Mouse (Mus musculus) left cerebral cortex, adult 18-20 months (tissue): ENCODE results near the gene Tbc1d17. TPM values are rescaled to one million over a fixed set of nuclear protein-coding genes. Genes with fewer than 3 reads are reported as not detected.

Experiments used
- DNase-seq, 2 experiments: peaks; one replicate each; pipeline ENCODE4 v3.0.0; 2021 to 2022; ENCODE audit warnings: low spot score in 2 of 2, mixed read lengths in 1 of 2
- total RNA-seq, 2 experiments: library from RNA; stranded (reverse); gene quantifications; 2 replicates each; pipeline ENCODE4 v1.2.3; 2021

Gene Tbc1d17
- total RNA-seq, 2 experiments from 2014 or later, result 70.4 to 89.3 TPM

GRCm38 (mm10) chr7:44869697-44870528 lies 21.0 kb upstream of the Tbc1d17 start, which contains the start of gene Ptov1:
Ptov1 (minus strand) TSS chr7:44869788.
- DNase-seq, result peak; percentile 90 to 96

GRCm38 (mm10) chr7:44868919-44869696 lies 20.2 kb upstream of the Tbc1d17 start:
- peak; percentile 55 to 57 for DNase-seq

- DNase-seq, result no peak
These were observed 19.6 kb upstream of the Tbc1d17 start for GRCm38 (mm10) chr7:44868465-44868864.

- DNase-seq, result no peak
These were observed 18.9 kb upstream of the Tbc1d17 start for GRCm38 (mm10) chr7:44867802-44868201.

- no peak for DNase-seq
These were observed 18.3 kb upstream of the Tbc1d17 start for GRCm38 (mm10) chr7:44867010-44867702.

GRCm38 (mm10) chr7:44866276-44867009 lies 17.6 kb upstream of the Tbc1d17 start:
- DNase-seq, result no peak

- DNase-seq, result no peak
These were observed 16.0 kb upstream of the Tbc1d17 start for GRCm38 (mm10) chr7:44864595-44865542.

- no peak for DNase-seq
These were observed 15.2 kb upstream of the Tbc1d17 start for GRCm38 (mm10) chr7:44863982-44864494.

DNA sequence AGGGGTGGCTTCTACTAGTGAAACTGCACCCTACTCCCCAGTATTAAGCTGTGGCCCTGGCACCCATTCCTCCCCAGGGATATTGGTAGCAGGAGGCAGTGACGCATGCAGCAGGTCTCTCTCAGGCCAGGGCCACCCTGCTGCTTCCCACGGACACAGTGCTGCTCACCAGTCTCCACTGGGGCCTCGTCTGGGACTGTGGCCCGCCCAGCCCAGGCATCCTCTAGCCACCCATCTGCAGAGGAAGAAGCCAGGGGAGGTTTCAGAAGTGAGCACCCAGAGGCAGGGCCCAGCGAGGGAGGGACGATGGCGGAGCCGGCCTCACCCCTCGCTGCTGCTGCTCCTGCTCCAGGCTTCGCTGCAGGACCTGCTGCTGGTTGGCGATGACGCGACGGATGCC lies 14.3 kb upstream of the Tbc1d17 start:
- DNase-seq, result no peak

DNA sequence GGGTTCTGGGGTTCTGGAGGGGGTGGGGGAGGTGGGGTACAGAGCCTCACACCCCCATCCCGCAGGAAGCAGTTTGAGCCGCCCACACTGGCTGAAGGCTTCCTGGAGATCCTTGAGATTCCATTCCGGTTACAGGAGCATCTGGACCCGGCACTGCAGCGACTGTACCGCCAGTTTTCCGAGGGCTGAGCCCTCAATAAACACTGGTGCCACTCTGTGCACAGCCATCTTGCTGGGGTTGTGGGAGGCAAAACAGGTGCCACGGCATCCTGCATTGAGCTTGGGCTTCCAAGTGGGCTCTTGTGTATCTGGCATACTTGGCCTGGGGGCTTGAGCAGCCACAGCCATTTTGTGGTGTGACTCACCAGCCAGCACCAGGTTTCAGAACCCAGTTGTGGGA lies 13.6 kb upstream of the Tbc1d17 start:
- peak in 1 of 2 experiments; percentile 15 for DNase-seq

DNA sequence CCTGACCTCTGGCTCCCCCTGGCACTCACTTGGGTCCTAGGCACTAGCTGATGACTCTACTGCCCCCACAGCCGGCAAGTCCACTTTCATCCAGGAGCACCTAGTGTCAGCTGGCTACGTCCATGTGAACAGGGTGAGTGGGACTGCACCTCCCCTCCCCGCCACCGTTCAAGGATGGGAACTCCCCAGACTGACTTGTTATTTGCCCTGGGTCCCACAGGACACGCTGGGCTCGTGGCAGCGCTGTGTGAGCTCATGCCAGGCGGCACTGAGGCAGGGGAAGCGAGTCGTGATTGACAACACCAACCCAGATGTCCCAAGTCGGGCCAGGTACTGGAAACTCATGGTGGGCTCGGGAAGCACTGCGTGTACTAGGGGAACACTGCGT lies 12.5 kb upstream of the Tbc1d17 start:
- DNase-seq, result no peak

GRCm38 (mm10) chr7:44860576-44861428 lies 11.9 kb upstream of the Tbc1d17 start:
- peak; percentile 65 to 69 for DNase-seq

DNA sequence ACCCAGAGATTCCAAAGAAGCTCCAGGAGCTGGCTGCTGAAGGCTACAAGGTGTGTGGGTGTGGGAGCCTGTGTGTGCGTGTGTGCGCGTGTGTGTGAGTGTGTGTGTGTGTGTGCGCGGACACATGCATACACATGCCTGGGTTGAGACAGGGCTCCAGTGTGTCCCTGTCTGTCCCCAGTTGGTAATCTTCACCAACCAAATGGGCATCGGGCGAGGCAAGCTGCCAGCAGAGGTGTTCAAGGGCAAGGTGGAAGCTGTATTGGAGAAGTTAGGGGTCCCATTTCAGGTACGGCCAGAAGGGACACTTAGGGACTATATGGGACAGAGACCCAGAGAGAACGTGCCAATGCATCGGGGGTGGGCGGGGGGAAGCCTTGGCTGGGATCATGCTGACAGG lies 11.0 kb upstream of the Tbc1d17 start:
- DNase-seq, result no peak

DNA sequence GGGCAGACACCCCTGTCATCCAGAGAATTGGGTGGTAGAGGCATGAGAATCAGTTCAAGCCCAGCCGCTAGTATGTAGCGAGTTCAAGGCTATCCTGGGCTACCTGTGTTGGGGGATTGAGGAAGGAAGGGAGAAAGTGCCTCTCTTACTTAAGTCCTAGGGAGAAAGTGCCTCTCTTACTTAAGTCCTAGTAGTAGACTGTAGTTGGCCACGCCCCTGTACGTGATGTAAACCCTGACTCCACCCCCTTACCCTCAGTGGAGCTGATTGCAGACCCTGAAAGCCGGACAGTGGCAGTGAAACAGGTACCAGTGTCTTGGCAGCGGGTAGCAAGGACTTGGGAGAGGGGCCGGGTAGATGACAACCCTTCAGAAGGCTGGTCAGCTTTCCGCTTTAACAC lies 9.0 kb upstream of the Tbc1d17 start:
- no peak for DNase-seq

- peak; percentile 89 to 92 for DNase-seq
These were observed 8.2 kb upstream of the Tbc1d17 start, which contains the start of gene Pnkp for GRCm38 (mm10) chr7:44857042-44857552. Pnkp (plus strand) TSS chr7:44857139.

GRCm38 (mm10) chr7:44856265-44856916 lies 7.5 kb upstream of the Tbc1d17 start:
- DNase-seq, result no peak

DNA sequence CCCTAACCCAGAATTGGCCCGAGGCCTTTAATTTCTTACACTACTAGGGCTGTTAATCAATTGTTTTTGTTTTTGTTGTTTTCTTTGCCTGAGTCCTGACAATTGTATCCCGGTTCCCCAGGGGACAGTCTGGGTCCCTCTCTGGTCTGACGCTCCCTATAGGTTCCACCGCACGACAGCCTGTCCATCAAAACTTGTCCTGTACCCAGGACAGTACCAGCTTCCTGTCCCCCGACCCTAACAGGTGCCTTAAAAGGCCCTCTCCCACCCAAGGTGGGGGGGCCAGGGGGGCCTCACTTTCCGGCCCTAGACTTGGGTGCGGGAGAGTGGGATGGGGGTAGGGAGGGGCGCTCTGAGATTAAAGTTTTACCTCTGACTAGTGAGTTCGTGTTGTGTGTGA lies 6.2 kb upstream of the Tbc1d17 start:
- no peak for DNase-seq
